Mouse (Mus musculus) cerebellum, postnatal 25 days (tissue): ENCODE measurements around the gene Per1.
A peak's percentile ranks its signal among the peaks of the same experiment; 100 is the strongest.

Experiments
- DNase-seq, 2 experiments: peaks; one replicate each; pipeline ENCODE4 v3.0.0; 2021; ENCODE audit warnings: mixed read lengths in 2 of 2

The Per1 gene

DNA sequence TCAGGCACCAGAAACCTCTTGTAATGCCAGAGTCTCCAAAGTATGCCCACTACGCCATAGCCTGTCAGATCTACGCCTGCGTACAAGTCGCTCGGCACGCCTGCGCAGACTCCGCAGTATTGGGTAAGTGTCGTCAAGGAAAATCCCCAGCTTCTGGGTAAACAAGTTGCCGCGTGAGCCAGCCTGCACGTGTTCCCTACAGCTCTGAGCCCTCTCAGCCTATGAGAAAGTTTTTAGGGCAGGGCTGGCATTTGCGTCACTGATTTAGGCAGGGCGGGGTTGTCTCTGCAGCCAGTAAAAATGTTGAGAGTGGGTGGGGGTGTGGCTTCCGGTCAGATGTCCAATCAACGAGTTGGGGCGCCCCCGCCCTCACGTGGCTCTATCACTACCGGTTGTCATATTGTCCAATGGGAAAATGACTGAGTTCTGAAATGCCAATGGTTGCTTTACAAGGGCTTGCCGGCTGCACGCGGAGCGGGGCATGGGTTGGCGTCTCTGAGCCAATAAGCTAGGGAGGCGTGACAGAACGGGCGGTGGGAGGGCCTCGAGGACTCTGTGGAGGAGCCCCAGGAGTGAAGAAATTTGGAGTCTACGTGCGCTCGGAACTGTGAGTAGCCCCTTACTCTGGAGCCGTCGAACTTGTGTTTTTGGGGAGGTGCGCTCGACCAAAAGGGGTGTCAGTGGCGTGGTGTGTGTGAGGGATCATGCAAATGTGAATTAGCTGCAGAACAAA, at the start of gene Per1:
Per1 (plus strand) TSS at position 521 of the 733 bp plus-strand sequence.
- peak; percentile 98 to 99 for DNase-seq

DNA sequence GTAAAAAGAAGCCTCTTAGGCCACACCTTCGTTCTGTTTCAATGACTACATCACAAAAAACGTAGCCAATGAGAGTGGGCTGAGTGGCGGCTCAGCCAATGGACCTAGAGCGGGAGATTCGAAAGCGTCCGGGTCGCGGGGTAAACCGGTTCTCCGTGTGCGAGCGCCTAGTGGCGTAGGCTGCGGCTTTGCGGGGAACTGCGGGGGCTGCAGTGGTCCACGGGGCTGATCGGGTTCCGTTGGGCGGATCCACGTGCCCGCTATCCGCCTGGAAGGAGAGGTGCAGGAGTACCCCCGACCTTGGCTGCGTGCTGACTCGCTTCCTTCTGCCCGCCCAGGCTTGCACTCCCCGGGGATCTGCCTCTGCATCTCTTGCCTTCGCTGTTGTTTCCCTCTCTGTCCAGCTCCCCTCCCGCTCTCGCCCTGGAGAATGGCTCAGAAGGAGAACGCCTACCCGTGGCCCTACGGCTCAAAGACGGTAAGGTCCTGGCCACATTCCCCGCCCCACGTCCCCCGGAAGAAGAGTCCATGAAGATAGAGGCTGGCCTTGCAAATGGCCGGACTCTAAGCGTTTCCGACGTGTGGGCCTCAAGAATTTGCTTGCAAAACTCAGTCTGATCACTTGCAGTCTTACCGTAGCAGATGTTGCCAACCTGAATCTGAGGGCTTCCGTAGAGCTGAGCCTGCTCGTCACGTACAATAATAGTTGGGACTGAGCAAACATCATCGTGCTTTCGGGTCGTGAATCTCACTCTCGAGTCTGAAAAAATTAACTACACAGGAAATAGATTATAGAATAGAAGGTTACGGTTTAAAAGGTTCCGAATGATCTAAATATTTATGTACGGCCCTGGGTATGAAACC, 49.3 kb upstream of the Per1 start, which contains the start of gene Aurkb:
Aurkb (plus strand) TSS at position 117 of the 864 bp plus-strand sequence.
- peak; percentile 71 to 89 for DNase-seq

DNA sequence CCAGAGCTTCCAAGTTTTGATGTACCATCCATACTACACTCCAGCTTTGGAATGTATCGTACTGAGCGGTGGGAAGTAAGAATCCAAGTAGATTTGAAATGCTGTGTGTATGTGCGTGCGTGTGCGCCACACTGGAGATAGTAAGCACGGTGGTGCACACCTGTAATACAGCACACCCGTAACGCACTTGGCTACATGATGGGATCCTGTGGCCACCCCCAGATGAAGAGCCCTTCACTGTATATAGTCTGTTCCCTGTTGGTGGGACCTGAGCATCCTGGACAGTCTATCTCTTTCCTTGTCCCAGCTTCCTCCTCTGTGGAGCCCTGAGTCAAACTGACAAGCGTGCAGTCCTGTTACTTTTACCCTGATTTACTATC, 48.6 kb upstream of the Per1 start:
- no peak for DNase-seq

DNA sequence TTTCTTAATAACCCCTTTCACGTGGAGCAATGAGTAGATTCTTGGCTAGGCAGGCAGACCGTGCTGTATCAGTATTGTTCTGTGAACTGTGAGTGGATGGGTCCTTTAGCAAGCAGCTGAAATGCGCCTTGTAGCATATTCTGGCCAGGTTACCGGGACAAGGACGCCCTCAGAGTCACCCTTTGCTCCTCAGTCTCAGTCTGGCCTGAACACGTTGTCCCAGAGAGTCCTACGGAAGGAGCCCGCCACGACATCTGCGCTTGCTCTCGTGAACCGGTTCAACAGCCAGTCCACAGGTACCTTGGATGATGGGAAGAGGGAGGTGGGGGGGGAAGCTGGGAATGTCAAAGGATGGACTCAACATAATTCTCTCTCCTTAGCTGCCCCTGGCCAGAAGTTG, 47.4 kb upstream of the Per1 start:
- DNase-seq, result no peak

DNA sequence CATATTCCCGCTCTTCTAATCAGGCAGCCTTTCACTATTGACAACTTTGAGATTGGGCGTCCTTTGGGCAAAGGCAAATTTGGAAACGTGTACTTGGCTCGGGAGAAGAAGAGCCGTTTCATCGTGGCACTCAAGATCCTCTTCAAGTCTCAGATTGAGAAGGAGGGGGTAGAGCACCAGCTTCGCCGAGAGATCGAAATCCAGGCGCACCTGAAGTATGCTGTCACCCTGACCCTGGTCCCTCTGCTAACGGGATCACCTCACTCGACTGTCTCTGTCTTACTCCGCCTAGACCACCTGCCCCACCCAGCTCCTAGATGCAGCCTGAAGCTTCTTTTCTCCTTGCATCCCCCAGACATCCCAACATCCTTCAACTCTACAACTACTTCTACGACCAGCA, 46.9 kb upstream of the Per1 start:
- DNase-seq, result no peak

DNA sequence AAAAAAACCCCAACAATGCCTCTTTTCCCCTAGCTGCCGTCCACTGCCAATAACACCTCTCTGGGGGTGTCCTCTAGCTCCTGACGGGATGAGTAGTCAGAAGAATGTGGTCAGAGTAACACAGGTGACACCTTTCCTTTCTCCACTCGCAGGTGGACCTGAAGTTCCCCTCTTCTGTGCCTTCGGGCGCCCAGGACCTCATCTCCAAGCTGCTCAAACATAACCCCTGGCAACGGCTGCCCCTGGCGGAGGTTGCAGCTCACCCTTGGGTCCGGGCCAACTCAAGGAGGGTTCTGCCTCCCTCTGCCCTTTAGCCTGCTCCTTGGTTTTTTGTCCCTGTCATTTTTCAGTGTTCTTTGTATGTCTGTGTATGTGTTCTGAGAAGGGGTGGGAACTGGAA, 44.3 kb upstream of the Per1 start:
- DNase-seq, result no peak

DNA sequence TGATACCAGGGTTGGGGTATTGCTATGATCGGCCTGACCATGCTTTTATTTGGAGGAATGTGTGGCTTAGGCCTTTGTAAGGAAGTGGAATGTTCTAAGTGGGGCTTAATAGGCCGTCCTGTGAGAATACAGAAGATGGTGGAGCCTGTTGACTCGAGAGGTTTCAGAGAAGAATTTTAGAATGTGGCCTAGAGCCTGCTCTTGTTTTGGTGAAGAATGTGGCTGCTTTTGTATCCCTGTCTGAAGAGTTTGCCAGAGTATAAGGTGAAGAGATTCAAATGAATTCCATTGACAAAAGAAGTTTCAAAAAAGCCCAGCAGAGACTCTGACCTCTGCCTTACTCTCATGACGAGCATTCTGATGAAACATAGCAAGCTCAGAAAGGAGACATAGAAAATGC, 43.2 kb upstream of the Per1 start:
- DNase-seq, result no peak

DNA sequence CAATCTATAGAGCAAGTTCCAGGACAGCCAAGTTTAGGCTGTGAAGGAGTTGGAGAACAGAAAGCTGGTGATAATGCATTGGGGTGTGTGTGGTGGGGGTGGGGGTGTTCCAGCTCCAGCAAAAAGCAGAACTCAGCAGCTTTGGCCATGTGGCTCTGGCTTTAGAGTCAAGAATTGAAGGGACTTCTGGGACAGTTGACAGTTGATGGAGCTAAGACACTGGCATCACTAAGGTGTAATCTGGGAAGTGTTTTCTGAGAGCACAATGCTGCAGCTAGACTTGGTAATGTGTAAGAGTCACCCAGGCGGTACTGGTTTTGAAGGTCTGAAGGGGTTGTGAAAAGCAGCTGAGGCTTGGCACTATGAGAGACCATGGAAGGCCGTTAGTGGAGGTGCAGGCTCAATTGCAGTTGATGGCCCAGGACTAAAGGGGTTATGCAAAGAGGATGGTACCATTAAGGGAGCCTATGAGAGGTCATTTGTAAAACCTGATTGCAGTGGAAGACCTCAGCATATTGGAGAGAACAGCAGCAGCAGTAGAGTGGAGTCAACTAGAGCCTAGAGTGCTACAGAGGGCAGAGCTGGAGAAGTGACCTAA, 42.1 kb upstream of the Per1 start:
- no peak for DNase-seq

DNA sequence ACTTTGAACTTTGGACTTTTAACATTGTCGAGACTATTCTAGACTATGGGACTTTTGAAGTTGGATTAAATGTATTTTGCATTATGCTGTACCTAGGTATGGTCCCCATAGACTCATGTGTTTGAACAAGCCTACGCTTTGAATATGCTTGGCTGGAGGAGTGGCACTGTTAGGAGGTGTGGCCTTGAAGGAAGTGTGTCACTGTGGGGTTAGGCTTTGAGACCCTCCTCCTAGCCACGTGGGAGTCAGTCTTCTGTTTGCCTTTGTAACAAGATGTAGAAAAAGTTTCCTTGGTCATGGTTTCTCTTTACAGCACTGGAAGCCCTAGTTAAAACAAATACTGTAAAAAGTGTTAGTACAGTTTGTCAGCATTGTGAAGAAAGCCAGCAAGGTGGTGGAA, 41.2 kb upstream of the Per1 start:
- no peak for DNase-seq

DNA sequence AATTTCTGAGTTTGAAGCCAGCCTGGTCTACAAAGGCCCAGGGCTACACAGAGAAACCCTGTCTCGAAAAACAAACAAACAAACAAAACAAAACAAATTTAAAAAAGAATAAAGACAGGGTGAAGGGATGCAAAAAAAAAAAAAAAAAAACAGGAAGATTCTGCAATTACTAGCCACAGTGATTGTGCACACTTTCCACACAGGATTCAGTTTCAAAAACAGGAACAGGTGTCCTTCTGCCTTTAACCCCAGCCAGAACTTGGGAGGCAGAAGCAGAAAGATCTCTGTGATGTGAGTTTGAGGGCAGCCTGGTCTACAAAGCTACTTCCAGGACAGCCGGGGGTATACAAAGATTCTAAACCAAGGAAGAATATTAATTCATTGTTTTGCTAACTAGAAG, 36.8 kb upstream of the Per1 start:
- DNase-seq, result no peak

DNA sequence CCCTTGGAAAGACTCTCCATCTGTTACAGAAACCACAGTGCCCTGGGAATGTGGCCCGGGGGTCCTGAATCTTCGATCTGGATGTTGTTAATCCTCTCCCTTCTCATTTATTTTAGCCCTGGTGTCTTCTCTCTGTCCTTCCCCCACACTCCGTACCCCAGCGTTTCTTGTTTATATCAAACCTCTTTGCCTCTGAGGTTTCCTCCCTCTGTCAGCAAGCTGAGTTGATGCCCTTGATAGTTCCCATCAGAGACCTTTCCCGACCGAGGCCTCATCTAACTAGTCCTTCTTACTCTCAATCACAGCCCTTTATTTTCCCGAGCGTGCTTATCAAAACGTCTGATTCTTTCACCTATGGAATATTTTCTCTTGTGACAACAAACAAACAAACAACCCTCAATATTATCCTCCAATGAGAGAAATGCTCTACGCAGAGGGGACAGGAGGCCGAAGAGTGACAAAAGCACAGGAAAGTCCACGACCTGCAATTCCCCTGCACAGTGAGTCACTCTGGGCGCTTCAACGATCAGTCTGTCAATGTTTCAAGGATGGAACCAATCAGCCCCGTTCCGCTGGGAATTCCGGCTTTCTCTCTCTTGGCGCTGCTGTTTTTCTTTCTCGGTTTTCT, 36.2 kb upstream of the Per1 start:
- DNase-seq, result peak in 1 of 2 experiments; percentile 34

DNA sequence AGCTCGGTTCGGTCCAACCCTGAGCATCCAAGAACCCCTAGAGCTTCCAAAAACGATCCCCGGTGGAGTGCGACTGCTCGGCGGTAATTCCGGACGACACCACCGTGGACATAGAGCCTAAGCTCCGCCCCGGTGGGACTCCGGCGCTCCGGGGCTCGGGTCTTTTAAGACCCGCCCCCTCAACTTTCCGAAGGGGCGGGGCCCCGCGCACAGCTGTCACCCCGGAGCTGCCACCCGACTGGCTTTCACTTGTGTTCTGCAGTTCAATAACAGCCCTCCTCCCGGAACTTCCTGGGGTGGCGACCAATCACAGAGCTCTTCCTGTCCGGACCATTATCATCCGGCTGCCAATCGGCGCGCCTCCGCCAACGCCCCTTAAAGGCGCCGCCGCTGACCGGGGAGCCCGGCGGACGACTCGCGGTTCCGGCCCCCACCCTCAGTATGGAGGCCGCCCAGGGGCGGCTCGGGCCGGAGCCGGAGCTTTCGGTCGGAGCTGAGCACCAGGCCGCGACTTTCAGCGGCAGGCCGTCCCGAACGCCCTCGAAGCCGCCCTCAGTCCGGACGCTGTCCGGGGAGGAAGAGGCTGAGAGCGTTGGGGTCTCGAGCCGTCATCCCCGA, 35.6 kb upstream of the Per1 start, which contains the start of gene Borcs6:
Borcs6 (plus strand) TSS at position 361 of the 618 bp plus-strand sequence.
- DNase-seq, result peak; percentile 94 to 95

DNA sequence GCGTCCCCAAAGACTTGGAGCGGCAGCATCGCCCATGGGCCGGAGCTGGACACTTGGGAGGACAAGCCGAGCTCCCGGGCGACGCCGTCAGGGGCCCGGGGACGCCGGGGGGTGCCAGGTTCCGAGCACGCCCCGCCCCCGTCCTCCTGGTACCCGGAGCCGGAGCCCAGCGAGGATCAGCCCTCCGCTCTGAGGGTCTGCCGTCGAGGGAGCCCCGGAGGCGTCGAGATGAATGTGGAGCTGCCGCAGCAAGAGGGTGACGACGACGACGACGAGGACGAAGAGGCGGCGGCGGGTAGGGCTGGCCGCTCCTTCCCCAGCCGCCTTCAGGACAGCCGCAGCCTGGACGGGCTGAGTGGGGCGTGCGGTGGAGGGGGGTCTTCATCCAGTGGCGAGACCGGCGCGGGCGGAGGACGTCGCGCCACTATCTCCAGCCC, 35.0 kb upstream of the Per1 start:
- DNase-seq, result peak in 1 of 2 experiments; percentile 77

DNA sequence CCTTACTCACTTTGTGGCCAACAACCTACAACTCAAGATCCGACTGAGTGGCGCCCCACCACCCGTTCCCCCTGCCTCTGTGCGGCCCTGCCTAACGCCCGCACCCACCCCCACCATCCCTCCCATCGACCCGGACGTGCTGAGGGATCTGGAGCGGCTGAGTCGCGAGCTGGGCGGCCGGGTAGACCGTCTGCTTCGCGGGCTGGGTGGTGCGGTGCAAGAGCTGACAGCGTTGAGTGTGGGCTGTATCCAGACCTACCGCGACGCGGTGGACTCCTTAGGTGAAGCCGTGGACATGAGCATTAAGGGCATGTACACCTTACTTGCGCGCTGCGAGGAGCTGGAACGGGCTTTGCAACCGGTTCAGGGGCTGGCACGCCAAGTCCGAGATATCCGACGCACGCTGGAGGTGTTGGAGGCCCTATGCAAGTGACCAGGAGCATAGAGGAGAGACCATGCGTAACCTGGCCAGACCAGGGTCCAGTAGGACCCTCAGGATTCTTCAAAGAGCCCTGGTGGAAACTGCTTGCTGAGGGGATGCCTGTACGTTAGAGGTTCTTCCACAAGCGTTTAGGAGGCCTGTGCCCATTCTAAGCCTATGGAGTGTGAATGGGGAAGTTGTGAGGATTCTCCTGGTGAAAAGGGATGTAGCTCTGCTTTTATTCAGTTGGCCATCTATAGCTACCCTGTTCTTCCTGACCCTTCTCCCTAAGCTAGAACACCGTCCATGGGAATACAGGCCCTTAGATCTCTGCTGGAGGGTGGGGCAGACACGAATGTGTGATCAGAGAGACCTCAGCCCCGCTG, 34.4 kb upstream of the Per1 start:
- DNase-seq, result peak; percentile 66

DNA sequence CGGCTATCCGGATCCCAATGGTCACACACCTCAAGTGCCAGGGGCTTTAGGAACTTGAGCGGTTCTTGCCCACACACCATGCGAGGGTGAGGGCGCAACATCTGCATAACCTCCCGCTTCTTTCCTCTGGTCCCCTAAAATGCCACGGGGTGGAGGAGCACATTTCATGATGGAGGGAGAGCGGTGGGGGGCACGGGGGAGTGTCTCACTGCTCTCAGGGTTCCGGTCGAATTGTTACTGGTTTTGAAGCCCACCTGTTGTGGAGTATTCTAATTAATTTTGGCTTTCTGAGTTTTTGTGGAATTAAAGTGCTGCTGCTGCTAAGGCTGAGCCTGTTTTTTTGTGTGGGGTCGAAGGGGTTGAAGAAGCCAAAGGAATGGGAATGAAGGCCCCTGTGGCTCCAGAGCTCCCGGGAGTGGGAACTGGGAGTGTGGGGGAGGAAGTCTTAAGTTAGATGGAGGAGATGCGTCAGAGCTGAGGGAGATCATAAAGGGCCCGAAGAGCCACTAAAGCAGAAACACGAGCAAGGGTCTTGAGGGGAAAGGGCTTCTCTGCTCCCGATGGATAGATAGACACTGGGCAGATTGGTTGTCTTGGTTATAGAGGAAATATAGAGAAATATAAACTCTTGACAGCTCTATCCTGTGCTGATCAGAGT, 33.6 kb upstream of the Per1 start:
- DNase-seq, result peak; percentile 25 to 50

DNA sequence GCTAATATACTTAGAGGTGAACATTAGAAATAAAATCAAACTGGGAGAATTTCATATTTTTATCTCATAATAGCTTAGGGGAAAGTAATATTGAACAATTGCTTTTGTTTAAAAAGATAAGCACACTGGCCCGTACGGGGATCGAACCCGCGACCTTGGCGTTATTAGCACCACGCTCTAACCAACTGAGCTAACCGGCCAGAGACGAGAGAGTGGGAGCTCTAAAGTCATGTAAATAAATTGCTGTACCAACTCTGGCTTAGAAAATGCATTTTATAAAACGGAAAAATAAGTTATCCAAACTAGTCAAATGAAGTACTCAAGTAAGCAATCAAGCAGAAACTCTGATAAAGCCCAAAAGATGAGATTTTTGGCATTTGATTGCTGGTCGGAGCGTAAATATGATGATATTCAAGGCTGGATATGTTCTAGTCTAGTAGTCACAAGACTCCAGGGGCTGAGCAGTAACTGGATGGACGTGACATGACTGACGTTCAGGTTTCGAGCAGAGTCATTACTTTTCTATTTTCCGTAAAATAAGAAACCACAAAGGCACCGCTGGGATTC, 32.7 kb upstream of the Per1 start:
- peak; percentile 76 to 88 for DNase-seq

DNA sequence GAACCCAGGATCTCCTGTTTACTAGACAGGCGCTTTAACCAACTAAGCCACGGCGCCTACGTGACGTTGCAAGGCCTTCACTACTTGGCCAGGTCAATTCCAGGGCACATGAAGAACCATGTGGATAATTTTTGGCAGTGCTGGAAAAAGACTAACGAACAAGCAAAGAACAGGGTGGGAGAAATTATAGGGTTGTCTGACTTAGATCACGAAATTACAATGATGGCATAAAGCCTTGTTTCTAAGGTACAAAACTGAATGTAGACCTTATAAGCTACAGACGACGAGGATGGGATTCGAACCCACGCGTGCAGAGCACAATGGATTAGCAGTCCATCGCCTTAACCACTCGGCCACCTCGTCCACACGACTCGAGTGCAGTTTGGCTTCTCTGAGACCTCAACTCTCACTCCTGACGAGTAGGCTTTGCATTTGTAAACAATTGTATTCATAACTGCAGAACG, 32.2 kb upstream of the Per1 start:
- DNase-seq, result peak; percentile 95 to 97

DNA sequence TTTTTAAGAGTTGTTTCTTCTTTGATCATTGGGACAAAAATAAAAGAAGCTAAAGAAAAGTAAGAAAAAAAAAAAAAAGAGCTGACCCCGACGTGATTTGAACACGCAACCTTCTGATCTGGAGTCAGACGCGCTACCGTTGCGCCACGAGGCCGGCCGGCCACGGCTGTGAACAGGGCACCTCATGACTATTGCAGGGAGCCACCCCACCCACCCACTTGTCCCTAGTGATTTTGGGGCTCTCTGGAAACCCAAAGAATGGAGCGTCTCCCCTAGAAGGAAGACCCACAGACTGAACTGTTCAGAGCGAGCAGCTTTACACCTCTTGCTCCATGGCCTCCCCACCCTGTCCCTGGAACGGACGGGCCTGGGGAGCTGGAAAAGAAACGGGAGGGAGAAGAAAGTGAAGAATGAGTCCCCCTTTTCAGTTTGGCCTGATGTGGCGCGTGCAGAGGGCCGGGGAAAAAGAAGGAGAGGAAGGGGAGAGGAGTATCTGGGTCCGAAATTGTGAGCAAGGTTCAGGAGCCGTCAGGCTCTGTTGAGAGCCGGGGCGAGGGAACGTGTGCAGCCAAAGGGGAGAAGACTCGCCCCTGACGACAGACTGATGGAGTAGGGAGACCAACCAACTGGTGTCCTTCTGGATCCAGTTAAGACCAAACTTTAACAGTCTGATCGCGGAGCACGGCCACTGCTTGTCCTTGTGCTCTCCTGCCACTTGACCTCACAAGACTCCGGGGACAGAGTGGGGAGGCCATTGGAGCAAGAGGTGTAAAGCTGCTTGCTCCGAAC, 31.4 kb upstream of the Per1 start:
- peak; percentile 88 to 91 for DNase-seq

DNA sequence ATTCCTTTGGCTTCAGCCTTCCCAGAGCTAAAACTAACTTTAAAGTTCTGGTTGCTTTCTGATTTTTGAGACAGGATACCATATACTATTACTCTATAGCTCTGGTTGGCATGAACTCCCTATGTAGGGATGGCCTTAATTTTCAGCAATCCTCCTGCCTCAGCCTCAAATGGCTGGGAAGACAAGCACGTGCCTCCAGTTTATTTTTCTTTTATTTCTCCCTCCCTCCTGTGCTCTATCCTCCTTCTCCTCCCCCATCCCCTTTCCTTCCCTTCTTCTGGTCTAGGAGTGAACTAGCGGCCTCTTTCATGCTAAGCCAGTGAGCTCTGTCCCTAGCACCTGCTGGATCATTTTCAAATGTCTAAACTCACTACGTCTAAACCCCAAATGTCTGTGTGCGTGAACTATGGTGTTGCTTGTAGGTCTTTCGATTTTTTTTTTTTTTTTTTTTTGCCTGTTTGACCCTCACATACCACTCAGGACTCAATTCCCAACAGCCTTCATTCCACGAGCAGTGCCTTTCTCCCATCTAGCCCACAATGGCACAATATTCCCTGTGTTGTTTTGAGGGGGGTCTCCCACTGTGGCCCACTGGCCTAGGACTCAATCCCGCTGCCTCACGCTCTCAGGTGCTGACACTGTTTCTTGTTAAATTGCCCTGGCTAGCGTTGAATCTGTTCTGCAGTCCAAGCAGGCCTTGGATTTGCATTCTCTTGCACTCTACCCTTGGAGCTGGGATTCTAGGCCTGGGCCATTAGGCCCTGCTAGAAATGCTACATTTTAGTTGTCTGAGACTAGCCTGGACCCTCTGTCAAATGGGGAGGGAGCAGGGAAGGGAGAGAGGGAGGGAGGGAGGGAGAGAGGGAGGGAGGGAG, 30.5 kb upstream of the Per1 start:
- no peak for DNase-seq
